Comparison of ENCODE assay signal across 8 mouse cellular contexts in genomic region chr17:25861704-25862612, GRCm38 (mm10). TPM values are rescaled to one million over a fixed set of nuclear protein-coding genes. Genes with fewer than 3 reads are reported as not detected.
A peak's percentile ranks its signal among the peaks of the same experiment; 100 is the strongest.
DNase-seq lines count a peak whose midpoint lies in the region; ATAC-seq lines count a peak whose summit lies in the region.

No protein-coding gene starts in this region.

- H3K4me3 ChIP-seq in kidney, embryonic 16.5 days (ENCODE audit: low read length): peak overlapping the region; percentile 65
- peak overlapping the region; percentile 59 for H3K4me3 ChIP-seq in brown adipose tissue, adult 24 weeks (ENCODE audit: insufficient read depth, low read depth, low read length)
- peak overlapping the region; percentile 68 for H3K4me3 ChIP-seq in hindbrain, embryonic 14.5 days (replicated peaks; ENCODE audit: low read length)
- peak overlapping the region; percentile 63 for H3K4me3 ChIP-seq in midbrain, embryonic 14.5 days (replicated peaks; ENCODE audit: low read depth, low read length)

- peak overlapping the region; percentile 89 for H3K27ac ChIP-seq in kidney, embryonic 16.5 days (ENCODE audit: low read length)
- peak overlapping the region; percentile 33 for H3K27ac ChIP-seq in brown adipose tissue, adult 24 weeks (replicated peaks; ENCODE audit: low read depth, low read length)
- H3K27ac ChIP-seq in hindbrain, embryonic 14.5 days: peak overlapping the region; percentile 90
- peak overlapping the region; percentile 85 for H3K27ac ChIP-seq in midbrain, embryonic 14.5 days (replicated peaks; ENCODE audit: low read depth, low read length)

- H3K36me3 ChIP-seq in kidney, embryonic 16.5 days (ENCODE audit: insufficient read depth, low read length): peaks cover 14% of the 10 kb centered on the region
- no peaks in the 10 kb centered on the region for H3K36me3 ChIP-seq in hindbrain, embryonic 14.5 days (replicated peaks; ENCODE audit: control insufficient read depth, insufficient read depth)
- H3K36me3 ChIP-seq in midbrain, embryonic 14.5 days (ENCODE audit: control insufficient read depth, insufficient read depth, low read length): no peaks in the 10 kb centered on the region

- ATAC-seq in kidney, embryonic 16.5 days (ENCODE audit: low FRiP score, low TSS enrichment): peak; percentile 29
- no peak; the same call in 1 of the 2 replicates for ATAC-seq in hindbrain, embryonic 14.5 days (ENCODE audit: low FRiP score)
- ATAC-seq in midbrain, embryonic 14.5 days (ENCODE audit: low FRiP score, low TSS enrichment): peak; percentile 28

- peak overlapping the region; percentile 95 for H3K4me2 ChIP-seq in kidney, embryonic 16.5 days (replicated peaks; ENCODE audit: low read depth, low read length)
- peak overlapping the region; percentile 94 for H3K4me2 ChIP-seq in hindbrain, embryonic 14.5 days (replicated peaks)
- peak overlapping the region; percentile 86 for H3K4me2 ChIP-seq in midbrain, embryonic 14.5 days (ENCODE audit: low read length)

- 13% methylated on average over 6 of the region's 6 CpGs for WGBS in kidney, embryonic 16.5 days
- WGBS in hindbrain, embryonic 14.5 days: 13% methylated on average over 6 of the region's 6 CpGs
- 10% methylated on average over 6 of the region's 6 CpGs for WGBS in midbrain, embryonic 14.5 days

- no peaks in the 10 kb centered on the region for H3K27me3 ChIP-seq in kidney, embryonic 16.5 days (ENCODE audit: insufficient read depth, low read length)
- H3K27me3 ChIP-seq in hindbrain, embryonic 14.5 days (ENCODE audit: control insufficient read depth, insufficient read depth, low read length): no peaks in the 10 kb centered on the region
- H3K27me3 ChIP-seq in midbrain, embryonic 14.5 days (ENCODE audit: control insufficient read depth, insufficient read depth, low read length): no peaks in the 10 kb centered on the region

- peaks cover 17% of the 10 kb centered on the region for H3K4me1 ChIP-seq in kidney, embryonic 16.5 days (ENCODE audit: insufficient read depth, low read length)
- H3K4me1 ChIP-seq in brown adipose tissue, adult 24 weeks (ENCODE audit: control insufficient read depth, insufficient read depth, insufficient read length, low read length): no peaks in the 10 kb centered on the region
- H3K4me1 ChIP-seq in hindbrain, embryonic 14.5 days (replicated peaks; ENCODE audit: control insufficient read depth, insufficient read depth, low read length): peaks cover 14% of the 10 kb centered on the region
- H3K4me1 ChIP-seq in midbrain, embryonic 14.5 days (ENCODE audit: control insufficient read depth, insufficient read depth, low read length): peaks cover 13% of the 10 kb centered on the region

- H3K9me3 ChIP-seq in kidney, embryonic 16.5 days (ENCODE audit: low read length): no peaks in the 10 kb centered on the region
- H3K9me3 ChIP-seq in hindbrain, embryonic 14.5 days (ENCODE audit: control insufficient read depth, low read length): no peaks in the 10 kb centered on the region
- H3K9me3 ChIP-seq in midbrain, embryonic 14.5 days (ENCODE audit: control insufficient read depth, low read length): no peaks in the 10 kb centered on the region

- H3K9ac ChIP-seq in kidney, embryonic 16.5 days (replicated peaks; ENCODE audit: low read length): peak overlapping the region; percentile 93
- peak overlapping the region; percentile 83 for H3K9ac ChIP-seq in hindbrain, embryonic 14.5 days
- peak overlapping the region; percentile 83 for H3K9ac ChIP-seq in midbrain, embryonic 14.5 days (replicated peaks; ENCODE audit: low read length)

- DNase-seq in kidney, postnatal 4 days: no peak
- DNase-seq in hindbrain, embryonic 14.5 days (ENCODE audit: low spot score): no peak
- no peak for DNase-seq in midbrain, embryonic 14.5 days
- DNase-seq in cerebellum, postnatal 36 days: no peak
- DNase-seq in B cell, adult 2 months: no peak
- DNase-seq in right cerebral cortex, postnatal 14 days: no peak

RNA-seq across cellular contexts. Expression of gene Wdr90, which starts 0.7 kb away (rescaled TPM):
- 33.1 and 33.5 TPM in 2 replicates for polyA plus RNA-seq in kidney, embryonic 16.5 days (2015; fragmentation: Nextera tagmentation; extraction: Ambion mirVana)
- 1.6 and 2.4 TPM in 2 replicates for polyA plus RNA-seq in brown adipose tissue, adult 24 weeks (2012; ENCODE audit: insufficient read depth, insufficient read length, missing spikeins)
- polyA plus RNA-seq in hindbrain, embryonic 14.5 days (2014; fragmentation: Nextera tagmentation; extraction: Ambion mirVana): 13.1 and 14.2 TPM in 2 replicates
- polyA plus RNA-seq in midbrain, embryonic 14.5 days (2014; fragmentation: Nextera tagmentation; extraction: Ambion mirVana): 14.4 and 17.1 TPM in 2 replicates

RNA-seq across cellular contexts. Expression of gene Mcrip2, which starts 6.6 kb away (rescaled TPM):
- polyA plus RNA-seq in kidney, embryonic 16.5 days (2015; fragmentation: Nextera tagmentation; extraction: Ambion mirVana): 72.9 and 79.2 TPM in 2 replicates
- polyA plus RNA-seq in brown adipose tissue, adult 24 weeks (2012; ENCODE audit: insufficient read depth, insufficient read length, missing spikeins): 432 and 445 TPM in 2 replicates
- polyA plus RNA-seq in hindbrain, embryonic 14.5 days (2014; fragmentation: Nextera tagmentation; extraction: Ambion mirVana): 26.8 and 27.3 TPM in 2 replicates
- 13.9 and 19.3 TPM in 2 replicates for polyA plus RNA-seq in midbrain, embryonic 14.5 days (2014; fragmentation: Nextera tagmentation; extraction: Ambion mirVana)

RNA-seq across cellular contexts. Expression of gene Mettl26, which starts 12.9 kb away (rescaled TPM):
- polyA plus RNA-seq in kidney, embryonic 16.5 days (2015; fragmentation: Nextera tagmentation; extraction: Ambion mirVana): 100 and 102 TPM in 2 replicates
- 47.5 and 52.1 TPM in 2 replicates for polyA plus RNA-seq in brown adipose tissue, adult 24 weeks (2012; ENCODE audit: insufficient read depth, insufficient read length, missing spikeins)
- polyA plus RNA-seq in hindbrain, embryonic 14.5 days (2014; fragmentation: Nextera tagmentation; extraction: Ambion mirVana): 58.5 and 67.3 TPM in 2 replicates
- polyA plus RNA-seq in midbrain, embryonic 14.5 days (2014; fragmentation: Nextera tagmentation; extraction: Ambion mirVana): 58.2 and 75.9 TPM in 2 replicates

RNA-seq across cellular contexts. Expression of gene Rhot2, which starts 17.3 kb away (rescaled TPM):
- 29.3 and 32.5 TPM in 2 replicates for polyA plus RNA-seq in kidney, embryonic 16.5 days (2015; fragmentation: Nextera tagmentation; extraction: Ambion mirVana)
- 69.0 and 72.5 TPM in 2 replicates for polyA plus RNA-seq in brown adipose tissue, adult 24 weeks (2012; ENCODE audit: insufficient read depth, insufficient read length, missing spikeins)
- polyA plus RNA-seq in hindbrain, embryonic 14.5 days (2014; fragmentation: Nextera tagmentation; extraction: Ambion mirVana): 6.5 and 9.9 TPM in 2 replicates
- 9.6 and 16.8 TPM in 2 replicates for polyA plus RNA-seq in midbrain, embryonic 14.5 days (2014; fragmentation: Nextera tagmentation; extraction: Ambion mirVana)

RNA-seq across cellular contexts. Expression of gene Wfikkn1, which starts 18.7 kb away (rescaled TPM):
- 0.71 and 1.0 TPM in 2 replicates for polyA plus RNA-seq in kidney, embryonic 16.5 days (2015; fragmentation: Nextera tagmentation; extraction: Ambion mirVana)
- polyA plus RNA-seq in brown adipose tissue, adult 24 weeks (2012; ENCODE audit: insufficient read depth, insufficient read length, missing spikeins): not detected in 2 replicates
- 0.63 and 0.71 TPM in 2 replicates for polyA plus RNA-seq in hindbrain, embryonic 14.5 days (2014; fragmentation: Nextera tagmentation; extraction: Ambion mirVana)
- 0.61 and 0.70 TPM in 2 replicates for polyA plus RNA-seq in midbrain, embryonic 14.5 days (2014; fragmentation: Nextera tagmentation; extraction: Ambion mirVana)

Comparison
In these comparisons a context has a peak if more than half of its experiments do, and no peak if none do; other contexts are left out.
1. H3K27ac ChIP-seq: peak in every context shown above with its lines; median percentile 90 in hindbrain, embryonic 14.5 days; 89 in kidney, embryonic 16.5 days; 85 in midbrain, embryonic 14.5 days; 33 in brown adipose tissue, adult 24 weeks.